Mouse (Mus musculus): ENCODE results near the gene 2310034G01Rik. TPM values are rescaled to one million over a fixed set of nuclear protein-coding genes. Genes with fewer than 3 reads are reported as not detected.

2310034G01Rik gene
- polyA plus RNA-seq, 1 experiment from 2014 or later, result 1.8 TPM

- H3K4me3 ChIP-seq (replicated peaks), result no peak overlapping the region
- peaks cover 31% of the 10 kb centered on the region for H3K36me3 ChIP-seq (replicated peaks)
- peak overlapping the region; percentile 25; the same call in 1 of the 2 replicates for H3K27ac ChIP-seq
- peaks cover 5% of the 10 kb centered on the region; the same call in 1 of the 2 replicates for H3K27me3 ChIP-seq
- 0 out of 2 replicates have a peak overlapping the region, but pooled peaks have one; percentile 17 for H3K4me2 ChIP-seq
- no peaks in the 10 kb centered on the region for H3K9me3 ChIP-seq
- WGBS, result 28% methylated on average over 7 of the region's 7 CpGs
- no peak overlapping the region for H3K9ac ChIP-seq
- ATAC-seq (ENCODE audit: low FRiP score), result no peak
- peaks cover 37% of the 10 kb centered on the region for H3K4me1 ChIP-seq
Observed at GRCm38 (mm10) chr19:46332721-46333339, 17.3 kb downstream of the 2310034G01Rik start.

GRCm38 (mm10) chr19:46331936-46332335, 18.2 kb downstream of the 2310034G01Rik start:
- H3K9ac ChIP-seq, result no peak overlapping the region
- H3K9me3 ChIP-seq, result no peaks in the 10 kb centered on the region
- H3K4me2 ChIP-seq, result no peak overlapping the region
- H3K27me3 ChIP-seq, result peaks cover 7% of the 10 kb centered on the region
- H3K4me3 ChIP-seq (replicated peaks), result no peak overlapping the region
- H3K4me1 ChIP-seq, result peaks cover 37% of the 10 kb centered on the region
- H3K27ac ChIP-seq, result no peak overlapping the region
- H3K36me3 ChIP-seq (replicated peaks), result peaks cover 31% of the 10 kb centered on the region
- WGBS, result 83% methylated on average over 3 of the region's 3 CpGs
- ATAC-seq (ENCODE audit: low FRiP score), result no peak

- Histone ChIP-seq H3K36me3 (replicated peaks) (peaks cover 31% of the 10 kb centered on the region), H3K4me3 (replicated peaks) (no peak overlapping the region), H3K27me3 (peaks cover 13% of the 10 kb centered on the region), H3K9me3 (no peaks in the 10 kb centered on the region), H3K27ac (no peak overlapping the region), H3K9ac (no peak overlapping the region), H3K4me2 (no peak overlapping the region), H3K4me1 (peaks cover 43% of the 10 kb centered on the region)
- 92% methylated on average over 14 of the region's 14 CpGs for WGBS
- ATAC-seq (ENCODE audit: low FRiP score), result no peak
Observed at GRCm38 (mm10) chr19:46331326-46331725, 18.8 kb downstream of the 2310034G01Rik start.

- peaks cover 19% of the 10 kb centered on the region for H3K27me3 ChIP-seq
- H3K36me3 ChIP-seq (replicated peaks), result peaks cover 31% of the 10 kb centered on the region
- H3K4me1 ChIP-seq, result peaks cover 50% of the 10 kb centered on the region
- no peak overlapping the region for H3K4me2 ChIP-seq
- ATAC-seq (ENCODE audit: low FRiP score), result no peak
- no peak overlapping the region for H3K27ac ChIP-seq
- WGBS, result 91% methylated on average over 12 of the region's 12 CpGs
- H3K4me3 ChIP-seq (replicated peaks), result no peak overlapping the region
- H3K9ac ChIP-seq, result no peak overlapping the region
- no peaks in the 10 kb centered on the region for H3K9me3 ChIP-seq
Observed at GRCm38 (mm10) chr19:46330696-46331095, 19.4 kb downstream of the 2310034G01Rik start.

DNA sequence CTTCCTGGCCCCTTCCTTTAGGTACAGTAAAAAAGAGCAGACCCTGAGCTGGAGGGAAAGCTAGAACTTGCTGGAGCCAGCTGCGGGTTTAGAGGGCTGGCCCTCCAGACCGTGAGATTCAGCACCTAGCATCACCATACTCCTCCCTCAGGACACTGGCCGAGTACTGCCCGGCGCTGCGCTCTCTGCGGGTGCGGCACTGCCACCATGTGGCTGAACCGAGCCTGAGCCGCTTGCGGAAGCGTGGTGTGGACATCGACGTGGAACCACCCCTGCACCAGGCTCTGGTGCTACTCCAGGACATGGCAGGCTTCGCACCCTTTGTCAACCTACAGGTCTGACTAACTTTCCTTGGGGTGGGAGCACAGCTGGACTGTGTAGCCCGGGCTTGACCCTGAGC, 20.2 kb downstream of the 2310034G01Rik start:
- ATAC-seq (ENCODE audit: low FRiP score), result peak; percentile 12; the same call in 1 of the 2 replicates
- Histone ChIP-seq H3K4me1 (peaks cover 57% of the 10 kb centered on the region), H3K4me2 (peak overlapping the region; percentile 25; the same call in 1 of the 2 replicates)

DNA sequence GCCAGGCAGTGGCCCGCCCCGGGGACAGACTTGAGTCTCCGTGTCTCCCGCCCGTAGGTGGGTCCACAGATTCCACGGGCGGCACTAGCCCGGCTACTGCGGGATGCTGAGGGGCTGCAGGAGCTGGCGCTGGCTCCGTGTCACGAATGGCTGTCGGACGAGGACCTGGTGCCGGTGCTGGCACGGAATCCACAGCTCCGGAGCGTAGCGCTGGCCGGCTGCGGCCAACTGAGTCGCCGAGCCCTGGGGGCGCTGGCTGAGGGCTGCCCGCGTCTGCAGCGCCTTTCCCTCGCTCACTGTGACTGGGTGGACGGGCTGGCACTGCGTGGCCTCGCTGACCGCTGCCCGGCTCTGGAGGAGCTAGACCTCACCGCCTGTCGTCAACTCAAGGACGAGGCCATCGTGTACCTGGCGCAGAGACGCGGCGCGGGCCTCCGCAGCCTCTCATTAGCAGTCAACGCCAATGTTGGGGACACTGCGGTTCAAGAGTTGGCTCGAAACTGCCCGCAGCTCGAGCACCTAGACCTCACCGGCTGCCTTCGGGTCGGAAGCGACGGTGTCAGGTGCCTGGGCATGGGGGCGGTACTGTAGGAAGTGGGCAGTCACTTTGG, 21.0 kb downstream of the 2310034G01Rik start:
- Histone ChIP-seq H3K9me3 (no peaks in the 10 kb centered on the region), H3K27me3 (peaks cover 35% of the 10 kb centered on the region), H3K27ac (peak overlapping the region; percentile 96), H3K36me3 (replicated peaks) (peaks cover 31% of the 10 kb centered on the region), H3K4me3 (replicated peaks) (peak overlapping the region; percentile 65), H3K4me1 (peaks cover 57% of the 10 kb centered on the region), H3K4me2 (peak overlapping the region; percentile 96), H3K9ac (peak overlapping the region; percentile 70)
- 1% methylated on average over 54 of the region's 54 CpGs for WGBS
- ATAC-seq (ENCODE audit: low FRiP score), result no peak

More for the DNA sequence above, 20.2 kb downstream of the 2310034G01Rik start:
- H3K27ac ChIP-seq, result no peak overlapping the region
- no peaks in the 10 kb centered on the region for H3K9me3 ChIP-seq
- 0 out of 2 replicates have a peak overlapping the region, but pooled peaks have one; percentile 65 for H3K4me3 ChIP-seq (replicated peaks)
- WGBS, result 5% methylated on average over 16 of the region's 16 CpGs
- peaks cover 31% of the 10 kb centered on the region for H3K36me3 ChIP-seq (replicated peaks)
- H3K9ac ChIP-seq, result no peak overlapping the region
- peaks cover 27% of the 10 kb centered on the region for H3K27me3 ChIP-seq

DNA sequence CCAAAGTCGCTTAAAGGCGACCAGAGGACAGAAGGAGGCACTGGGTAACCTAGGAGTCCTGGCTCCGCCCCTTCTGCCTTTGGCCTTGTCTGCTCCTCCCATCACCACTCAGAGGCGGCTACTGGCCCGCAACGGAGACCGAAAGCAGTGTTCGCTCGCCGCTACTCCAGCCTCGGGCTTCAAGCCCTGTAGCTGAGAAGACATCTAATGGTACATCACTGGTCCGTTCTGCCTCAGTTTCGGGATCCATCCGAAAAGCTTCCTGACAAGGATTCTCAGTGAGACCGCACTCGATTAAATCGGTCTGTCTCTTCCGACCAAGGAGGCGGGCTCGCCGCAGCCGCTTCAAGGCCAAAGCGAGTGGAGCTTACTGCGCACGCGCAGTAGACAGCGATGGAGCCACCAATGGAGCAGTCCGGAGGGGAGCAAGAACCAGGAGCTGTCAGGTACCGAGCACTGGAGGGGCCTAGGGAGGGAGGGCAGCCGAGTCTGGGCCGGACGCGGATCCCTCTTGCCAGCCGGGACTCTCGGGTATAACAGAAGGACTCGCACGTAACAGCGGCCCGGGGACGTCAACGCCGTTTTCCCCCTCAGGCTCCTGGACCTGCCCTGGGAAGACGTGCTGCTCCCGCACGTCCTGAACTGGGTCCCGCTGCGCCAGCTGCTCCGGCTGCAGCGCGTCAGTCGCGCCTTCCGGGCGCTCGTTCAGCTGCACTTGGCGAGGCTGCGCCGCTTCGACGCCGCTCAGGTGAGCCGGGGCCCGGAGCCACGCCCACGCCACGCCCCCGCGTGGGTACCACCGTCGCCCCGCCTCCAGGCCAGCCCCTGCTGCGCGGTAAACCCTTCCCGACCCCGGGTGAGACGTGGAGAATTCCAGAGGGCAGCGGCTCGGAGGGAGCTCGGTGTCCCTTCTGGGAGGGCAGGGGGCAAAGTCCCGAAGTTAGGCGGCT, 21.7 kb downstream of the 2310034G01Rik start, which contains the start of gene Fbxl15:
TSS of gene Fbxl15 (plus strand) at position 104 of the 950 bp plus-strand sequence.
- Histone ChIP-seq H3K4me1 (peaks cover 57% of the 10 kb centered on the region), H3K9me3 (no peaks in the 10 kb centered on the region), H3K9ac (peak within 1 kb of the TSS; percentile 70), H3K27me3 (peaks cover 43% of the 10 kb centered on the region), H3K27ac (peak within 1 kb of the TSS; percentile 96), H3K4me2 (peak within 1 kb of the TSS; percentile 96), H3K4me3 (replicated peaks) (peak within 1 kb of the TSS; percentile 65), H3K36me3 (replicated peaks) (peaks cover 28% of the 10 kb centered on the region)
- peak; percentile 86 for ATAC-seq (ENCODE audit: low FRiP score)
- under 1% methylated on average over 81 of the region's 81 CpGs for WGBS

- peak overlapping the region; percentile 96 for H3K27ac ChIP-seq
- peak overlapping the region; percentile 96 for H3K4me2 ChIP-seq
- H3K9me3 ChIP-seq, result no peaks in the 10 kb centered on the region
- H3K9ac ChIP-seq, result peak overlapping the region; percentile 70; the same call in 1 of the 2 replicates
- H3K4me1 ChIP-seq, result peaks cover 58% of the 10 kb centered on the region
- peaks cover 50% of the 10 kb centered on the region for H3K27me3 ChIP-seq
- H3K36me3 ChIP-seq (replicated peaks), result peaks cover 25% of the 10 kb centered on the region
- 34% methylated on average over 14 of the region's 14 CpGs for WGBS
- H3K4me3 ChIP-seq (replicated peaks), result peak overlapping the region; percentile 65
- ATAC-seq (ENCODE audit: low FRiP score), result peak; percentile 17; the same call in 1 of the 2 replicates
Observed at GRCm38 (mm10) chr19:46327531-46328064, 22.5 kb downstream of the 2310034G01Rik start.

DNA sequence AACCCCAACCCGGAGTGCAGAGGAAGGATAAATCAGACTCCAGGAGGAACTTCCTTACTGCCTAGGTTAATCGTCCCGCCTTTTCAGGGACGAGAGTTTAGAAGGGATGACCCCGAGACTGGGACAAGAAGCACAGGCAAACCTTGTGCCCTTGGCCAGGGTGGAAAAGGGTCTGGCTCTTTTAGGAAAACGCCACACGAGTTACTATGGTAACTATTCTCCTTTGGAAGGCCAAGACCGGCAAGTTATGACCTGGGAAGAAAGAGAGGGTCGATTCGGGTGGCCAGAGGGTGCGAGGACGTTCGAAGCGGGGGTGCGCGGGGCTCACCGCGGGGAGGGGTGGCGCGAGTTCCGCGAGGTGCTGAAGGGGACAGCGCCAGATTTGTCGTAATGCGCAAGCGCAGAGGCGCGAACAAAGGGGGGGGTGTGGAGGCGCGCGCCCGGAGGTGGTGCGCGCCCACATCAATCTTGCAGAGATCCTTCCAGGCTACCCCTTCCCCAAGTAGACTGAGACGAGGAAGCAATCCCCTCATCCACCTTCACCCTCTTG, 23.3 kb downstream of the 2310034G01Rik start, which contains the start of gene Psd:
TSS of gene Psd (minus strand) at position 401 of the 550 bp plus-strand sequence.
- no peak for ATAC-seq (ENCODE audit: low FRiP score)
- peaks cover 61% of the 10 kb centered on the region for H3K4me1 ChIP-seq
- peak within 1 kb of the TSS; percentile 65 for H3K4me3 ChIP-seq (replicated peaks)
- H3K4me2 ChIP-seq, result peak within 1 kb of the TSS; percentile 96
- H3K36me3 ChIP-seq (replicated peaks), result peaks cover 17% of the 10 kb centered on the region
- H3K27ac ChIP-seq, result peak within 1 kb of the TSS; percentile 96
- no peaks in the 10 kb centered on the region for H3K9me3 ChIP-seq
- WGBS, result under 1% methylated on average over 35 of the region's 35 CpGs
- peak within 1 kb of the TSS; percentile 70 for H3K9ac ChIP-seq
- peaks cover 56% of the 10 kb centered on the region for H3K27me3 ChIP-seq

GRCm38 (mm10) chr19:46326019-46326755, 23.9 kb downstream of the 2310034G01Rik start:
- peak overlapping the region; percentile 65 for H3K4me3 ChIP-seq (replicated peaks)
- H3K9ac ChIP-seq, result peak overlapping the region; percentile 61
- peak overlapping the region; percentile 96 for H3K4me2 ChIP-seq
- WGBS, result 2% methylated on average over 27 of the region's 29 CpGs
- peak overlapping the region; percentile 96 for H3K27ac ChIP-seq
- H3K9me3 ChIP-seq, result no peaks in the 10 kb centered on the region
- peaks cover 67% of the 10 kb centered on the region for H3K4me1 ChIP-seq
- ATAC-seq (ENCODE audit: low FRiP score), result no peak
- peaks cover 56% of the 10 kb centered on the region for H3K27me3 ChIP-seq
- H3K36me3 ChIP-seq (replicated peaks), result peaks cover 11% of the 10 kb centered on the region

- ATAC-seq (ENCODE audit: low FRiP score), result no peak
- Histone ChIP-seq H3K9ac (no peak overlapping the region), H3K36me3 (replicated peaks) (no peaks in the 10 kb centered on the region), H3K4me1 (peaks cover 73% of the 10 kb centered on the region), H3K4me3 (replicated peaks) (no peak overlapping the region), H3K27ac (no peak overlapping the region), H3K9me3 (no peaks in the 10 kb centered on the region), H3K4me2 (peak overlapping the region; percentile 96), H3K27me3 (peaks cover 66% of the 10 kb centered on the region)
- 76% methylated on average over 5 of the region's 5 CpGs for WGBS
Observed at GRCm38 (mm10) chr19:46324918-46325317, 25.2 kb downstream of the 2310034G01Rik start.
